Mouse (Mus musculus): Measurements from ENCODE around the gene Kyat1.
A peak's percentile ranks its signal among the peaks of the same experiment; 100 is the strongest.

The Kyat1 gene

GRCm38 (mm10) chr2:30171371-30171996 is 34.2 kb downstream of the Kyat1 start, which contains the start of gene Endog:
Gene Endog (plus strand): TSS chr2:30171493.
- peak; percentile 93 for DNase-seq

GRCm38 (mm10) chr2:30166677-30167076 is 39.0 kb downstream of the Kyat1 start:
- no peak for DNase-seq

- DNase-seq = no peak
Observed at GRCm38 (mm10) chr2:30164340-30164932, 41.2 kb downstream of the Kyat1 start.

- DNase-seq = peak; percentile 45 to 47
Observed at GRCm38 (mm10) chr2:30161809-30162208, 43.8 kb downstream of the Kyat1 start.

GRCm38 (mm10) chr2:30159871-30160270 is 45.8 kb downstream of the Kyat1 start:
- peak in 1 of 2 experiments; percentile 1 for DNase-seq

GRCm38 (mm10) chr2:30152616-30153015 is 53.0 kb downstream of the Kyat1 start:
- no peak for DNase-seq

GRCm38 (mm10) chr2:30151840-30152239 is 53.8 kb downstream of the Kyat1 start:
- DNase-seq = no peak

- DNase-seq = no peak
Observed at GRCm38 (mm10) chr2:30147466-30147865, 58.2 kb downstream of the Kyat1 start.

GRCm38 (mm10) chr2:30144436-30144835 is 61.2 kb downstream of the Kyat1 start:
- DNase-seq = no peak

GRCm38 (mm10) chr2:30140021-30140420 is 65.6 kb downstream of the Kyat1 start:
- peak; percentile 81 for DNase-seq

- no peak for DNase-seq
Observed at GRCm38 (mm10) chr2:30136458-30136857, 69.2 kb downstream of the Kyat1 start.
